Mouse (Mus musculus) olfactory bulb, adult 2 months (tissue): ENCODE results near the gene Hp.

ENCODE experiments used
- CTCF ChIP-seq: fragments of 200-500 bp; IDR thresholded peaks from 2 replicates; pipeline ENCODE4 v1.5.1; 2012; ENCODE audit warnings: low read depth, mild to moderate bottlenecking, low read length, moderate library complexity; ENCODE audit not compliant: insufficient read depth
- POLR2A ChIP-seq: fragments of 200-500 bp; IDR thresholded peaks from 2 replicates; pipeline ENCODE4 v1.6.1; 2012; ENCODE audit warnings: mild to moderate bottlenecking, low read depth, low read length, moderate library complexity; ENCODE audit not compliant: insufficient read depth

DNA sequence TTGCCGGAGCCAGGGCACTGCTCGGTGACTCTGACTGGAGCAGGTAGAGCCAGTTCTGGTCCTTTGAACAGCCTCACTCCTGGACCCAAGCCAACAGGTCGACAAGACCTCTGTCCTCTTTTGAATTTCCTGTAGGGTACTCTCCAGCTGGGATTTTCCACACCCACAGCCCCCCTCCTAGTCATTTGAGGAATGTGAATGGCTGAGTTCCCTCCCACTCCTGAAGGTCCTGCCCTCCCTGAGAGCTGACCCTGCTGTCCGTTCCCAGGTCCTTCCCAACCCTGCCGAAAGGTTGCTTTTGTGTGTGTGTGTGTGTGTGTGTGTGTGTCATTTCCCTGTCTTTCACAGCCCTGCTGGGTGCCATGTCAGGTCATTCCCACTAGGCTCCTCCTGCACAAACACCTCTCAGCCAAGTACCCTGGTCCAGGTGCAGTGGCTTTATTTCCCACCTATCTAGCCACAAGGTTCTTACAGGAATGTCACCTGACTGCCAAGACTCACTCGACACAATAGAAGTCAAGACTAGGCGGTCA lies 8.1 kb upstream of the Hp start:
- TF ChIP-seq POLR2A (no peak), CTCF (no peak)
